ENCODE assay signal across 8 mouse cellular contexts in genomic region chr13:67552505-67553346, GRCm38 (mm10). TPM values are rescaled to one million over a fixed set of nuclear protein-coding genes. Genes with fewer than 3 reads are reported as not detected.
DNase-seq lines count a peak whose midpoint lies in the region; ATAC-seq and TF ChIP-seq lines count a peak whose summit lies in the region.

No protein-coding gene starts in this region.

- no peak for TF ChIP-seq CTCF in gastrocnemius, adult 2 months (IDR thresholded peaks at IDR 0.05)
- 0 out of 2 replicates have a peak, but pooled peaks have one; percentile 13 for TF ChIP-seq CTCF in hindbrain, postnatal 0 days (IDR thresholded peaks at IDR 0.05; ENCODE audit: low read depth)
- TF ChIP-seq CTCF in left cerebral cortex, adult 2 months (IDR thresholded peaks at IDR 0.05), result no peak; the same call in 1 of the 2 replicates

- H3K9me3 ChIP-seq in hindbrain, postnatal 0 days (ENCODE audit: low read length), result no peaks in the 10 kb centered on the region

- peak overlapping the region; percentile 87 for H3K27ac ChIP-seq in gastrocnemius, adult 2 months
- peak overlapping the region; percentile 87 for H3K27ac ChIP-seq in hindbrain, postnatal 0 days
- peak overlapping the region; percentile 90 for H3K27ac ChIP-seq in left cerebral cortex, adult 2 months

- peaks cover 7% of the 10 kb centered on the region for H3K4me1 ChIP-seq in hindbrain, postnatal 0 days (ENCODE audit: insufficient read depth, low read length)

- peak overlapping the region; percentile 98 for H3K4me3 ChIP-seq in gastrocnemius, adult 2 months
- H3K4me3 ChIP-seq in hindbrain, postnatal 0 days (ENCODE audit: low read length), result peak overlapping the region; percentile 84
- H3K4me3 ChIP-seq in left cerebral cortex, adult 2 months, result peak overlapping the region; percentile 82

- under 1% methylated on average over 44 of the region's 44 CpGs for WGBS in hindbrain, postnatal 0 days

- intact Hi-C loops in gastrocnemius, adult 2 months (cut with DNase I), result loop anchor here (2.0 kb wide), 1 partner anchor 26 kb away; the partner anchor contains the start of genes Gm26965 and Zfp87
- intact Hi-C loops in left cerebral cortex, adult 2 months (cut with DNase I), result loop anchor here (1.0 to 10.0 kb wide), 3 partner anchors 57 to 358 kb away; partner anchors contain the start of genes Zfp455, Zfp457 and Zfp729b

- H3K9ac ChIP-seq in hindbrain, postnatal 0 days (replicated peaks; ENCODE audit: low read length), result peak overlapping the region; percentile 79

- H3K4me2 ChIP-seq in hindbrain, postnatal 0 days (ENCODE audit: low read depth, low read length), result peak overlapping the region; percentile 82

- DNase-seq in ZHBTc4 (ENCODE audit: low read depth, low spot score), result peak; percentile 95
- DNase-seq in gastrocnemius, adult 2 months, result peak; percentile 83
- peak; percentile 95 for DNase-seq in hindbrain, postnatal 0 days (ENCODE audit: low spot score)
- DNase-seq in left cerebral cortex, adult 2 months (ENCODE audit: extremely low spot score in 1 of 2, low spot score in 2 of 2), result peak; percentile 83 to 87
- DNase-seq in right cerebral cortex, adult 2 months (ENCODE audit: low spot score in 2 of 2), result peak; percentile 91 to 94
- DNase-seq in urinary bladder, postnatal 14 days (ENCODE audit: low spot score), result peak; percentile 88

- H3K36me3 ChIP-seq in hindbrain, postnatal 0 days (ENCODE audit: insufficient read depth, low read length), result no peaks in the 10 kb centered on the region

- H3K27me3 ChIP-seq in hindbrain, postnatal 0 days (ENCODE audit: insufficient read depth, low read length), result no peaks in the 10 kb centered on the region

- peak; percentile 99 for ATAC-seq in common myeloid progenitor, adult 5-6 weeks (replicated peaks; ENCODE audit: low read depth, poor library complexity, severe bottlenecking)
- ATAC-seq in hindbrain, postnatal 0 days, result peak; percentile 99
- peak; percentile 95 for ATAC-seq in megakaryocyte, adult 5-6 weeks (ENCODE audit: poor library complexity, severe bottlenecking)

RNA-seq across cellular contexts. Expression of gene Zfp748, which starts 0.9 kb away (rescaled TPM):
- 12.3 and 13.6 TPM in 2 replicates for total RNA-seq in common myeloid progenitor, adult 5-6 weeks (2017)
- total RNA-seq in gastrocnemius, adult 2 months (2021), result 1 to 10 TPM; 2.3 TPM
- total RNA-seq in hindbrain, postnatal 0 days (2014; rRNA removed), result 14.3 and 23.1 TPM in 2 replicates
- 7.6 and 7.8 TPM in 2 replicates for polyA plus RNA-seq in hindbrain, postnatal 0 days (2015; fragmentation: Nextera tagmentation; extraction: Ambion mirVana)
- 1 to 10 TPM; 9.4 to 9.7 TPM for total RNA-seq in left cerebral cortex, adult 2 months (2021)
- 13.2 and 17.5 TPM in 2 replicates for total RNA-seq in megakaryocyte, adult 5-6 weeks (2015)
- total RNA-seq in megakaryocyte, adult 5-6 weeks (2017), result 16.3 and 18.7 TPM in 2 replicates

RNA-seq across cellular contexts. Expression of gene Zfp87, which starts 26.7 kb away (rescaled TPM):
- 16.8 and 17.2 TPM in 2 replicates for total RNA-seq in common myeloid progenitor, adult 5-6 weeks (2017)
- total RNA-seq in gastrocnemius, adult 2 months (2021), result 1 to 10 TPM; 3.5 to 5.2 TPM
- 22.8 and 23.4 TPM in 2 replicates for total RNA-seq in hindbrain, postnatal 0 days (2014; rRNA removed)
- 27.0 and 33.3 TPM in 2 replicates for polyA plus RNA-seq in hindbrain, postnatal 0 days (2015; fragmentation: Nextera tagmentation; extraction: Ambion mirVana)
- 10 to 100 TPM; 19.8 to 22.9 TPM for total RNA-seq in left cerebral cortex, adult 2 months (2021)
- 26.3 and 38.3 TPM in 2 replicates for total RNA-seq in megakaryocyte, adult 5-6 weeks (2015)
- 21.2 and 23.2 TPM in 2 replicates for total RNA-seq in megakaryocyte, adult 5-6 weeks (2017)

RNA-seq across cellular contexts. Expression of gene Gm26965, which starts 26.8 kb away (rescaled TPM):
- not detected in 2 replicates for total RNA-seq in common myeloid progenitor, adult 5-6 weeks (2017)
- total RNA-seq in gastrocnemius, adult 2 months (2021), result under 1 TPM in 1 of 2 experiments, not detected in 1; 0.20 TPM
- not detected in 2 replicates for total RNA-seq in hindbrain, postnatal 0 days (2014; rRNA removed)
- polyA plus RNA-seq in hindbrain, postnatal 0 days (2015; fragmentation: Nextera tagmentation; extraction: Ambion mirVana), result 0.45 TPM in 1 of 2 replicates, not detected in the other
- under 1 TPM in 1 of 2 experiments, not detected in 1; 0.86 TPM for total RNA-seq in left cerebral cortex, adult 2 months (2021)
- 3.0 TPM in 1 of 2 replicates, not detected in the other for total RNA-seq in megakaryocyte, adult 5-6 weeks (2015)
- total RNA-seq in megakaryocyte, adult 5-6 weeks (2017), result not detected in 2 replicates

RNA-seq across cellular contexts. Expression of gene Zfp58, which starts 52.4 kb away (rescaled TPM):
- total RNA-seq in common myeloid progenitor, adult 5-6 weeks (2017), result 7.9 and 8.4 TPM in 2 replicates
- total RNA-seq in gastrocnemius, adult 2 months (2021), result 1 to 10 TPM; 4.2 to 4.8 TPM
- total RNA-seq in hindbrain, postnatal 0 days (2014; rRNA removed), result 3.0 and 3.6 TPM in 2 replicates
- polyA plus RNA-seq in hindbrain, postnatal 0 days (2015; fragmentation: Nextera tagmentation; extraction: Ambion mirVana), result 3.7 and 4.4 TPM in 2 replicates
- 1 to 10 TPM; 8.7 to 9.8 TPM for total RNA-seq in left cerebral cortex, adult 2 months (2021)
- 6.5 and 8.7 TPM in 2 replicates for total RNA-seq in megakaryocyte, adult 5-6 weeks (2015)
- 7.2 and 11.0 TPM in 2 replicates for total RNA-seq in megakaryocyte, adult 5-6 weeks (2017)

RNA-seq across cellular contexts. Expression of gene Zfp729b, which starts 56.8 kb away (rescaled TPM):
- total RNA-seq in common myeloid progenitor, adult 5-6 weeks (2017), result 27.2 and 27.6 TPM in 2 replicates
- total RNA-seq in gastrocnemius, adult 2 months (2021), result 1 to 10 TPM; 2.4 to 3.4 TPM
- 4.1 and 5.2 TPM in 2 replicates for total RNA-seq in hindbrain, postnatal 0 days (2014; rRNA removed)
- polyA plus RNA-seq in hindbrain, postnatal 0 days (2015; fragmentation: Nextera tagmentation; extraction: Ambion mirVana), result 3.1 and 3.3 TPM in 2 replicates
- 1 to 10 TPM; 8.3 to 8.9 TPM for total RNA-seq in left cerebral cortex, adult 2 months (2021)
- total RNA-seq in megakaryocyte, adult 5-6 weeks (2015), result 15.1 and 16.9 TPM in 2 replicates
- 19.1 and 21.4 TPM in 2 replicates for total RNA-seq in megakaryocyte, adult 5-6 weeks (2017)

Comparison
In these comparisons a context has a peak if more than half of its experiments do, and no peak if none do; other contexts are left out.
1. Peak in every context shown above with its lines: DNase-seq, ATAC-seq, H3K4me3 ChIP-seq and H3K27ac ChIP-seq.